Mouse (Mus musculus): ENCODE measurements around the gene Dnm3.

DNA sequence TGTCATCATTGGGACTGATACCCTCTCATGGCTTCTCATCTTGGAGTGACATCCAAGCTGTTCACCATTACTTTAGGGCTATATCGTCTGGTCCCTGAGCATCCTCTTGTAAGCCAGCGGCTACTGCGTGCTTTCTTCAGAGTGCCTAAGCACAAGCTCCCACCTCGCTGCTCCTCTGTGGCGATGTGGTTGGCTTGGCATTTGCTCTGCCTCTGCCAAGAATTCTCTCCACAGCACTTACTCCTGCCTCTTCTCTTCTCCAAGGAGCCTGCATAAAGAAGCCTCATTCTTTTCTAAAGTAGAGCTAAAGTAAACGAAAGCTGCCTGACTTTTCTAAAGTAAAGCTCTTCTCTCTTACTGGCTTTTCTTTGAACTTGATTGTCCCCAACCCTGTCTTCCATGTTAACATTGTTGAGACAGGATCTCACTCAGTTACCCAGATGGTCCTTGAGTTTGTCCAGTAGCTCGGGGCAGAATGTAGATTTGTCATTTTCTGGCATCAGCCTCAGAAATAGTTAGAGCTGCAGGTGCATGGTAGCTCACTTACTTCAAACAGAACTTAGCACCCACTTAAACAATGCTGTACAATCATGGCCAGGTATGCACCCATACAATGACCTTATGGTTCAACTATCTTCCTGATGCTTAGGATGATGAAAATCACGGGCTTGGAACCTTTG, 396.0 kb downstream of the Dnm3 start:
- TF ChIP-seq CTCF (IDR thresholded peaks at IDR 0.05; ENCODE audit: extremely low read depth, insufficient read depth, insufficient read length, insufficient replicate concordance) (no peak), POLR2A (IDR thresholded peaks at IDR 0.05; ENCODE audit: low read depth, low read length) (no peak)
